Comparison of ENCODE assay signal across 8 mouse cellular contexts in genomic region chrX:101638856-101639255, GRCm38 (mm10). TPM values are rescaled to one million over a fixed set of nuclear protein-coding genes. Genes with fewer than 3 reads are reported as not detected.
DNase-seq lines count a peak whose midpoint lies in the region; ATAC-seq and TF ChIP-seq lines count a peak whose summit lies in the region.

No protein-coding gene starts in this region.

- peak overlapping the region; percentile 57 for H3K4me2 ChIP-seq in hindbrain, embryonic 15.5 days
- H3K4me2 ChIP-seq in midbrain, embryonic 16.5 days (ENCODE audit: low read length) = peak overlapping the region; percentile 53

- TF ChIP-seq POLR2A in bone marrow macrophage, adult 2 months (IDR thresholded peaks at IDR 0.05; ENCODE audit: borderline replicate concordance, low read depth, low read length) = no peak

- peak overlapping the region; percentile 55 for H3K4me3 ChIP-seq in bone marrow macrophage, adult 2 months (ENCODE audit: insufficient read depth, low read length)
- peak overlapping the region; percentile 57 for H3K4me3 ChIP-seq in hindbrain, embryonic 15.5 days
- peak overlapping the region; percentile 63; the same call in 1 of the 2 replicates for H3K4me3 ChIP-seq in midbrain, embryonic 16.5 days (ENCODE audit: low read depth, low read length)

- TF ChIP-seq CTCF in bone marrow macrophage, adult 2 months (IDR thresholded peaks at IDR 0.05; ENCODE audit: low read depth, low read length) = no peak

- H3K36me3 ChIP-seq in hindbrain, embryonic 15.5 days = no peaks in the 10 kb centered on the region
- H3K36me3 ChIP-seq in midbrain, embryonic 16.5 days (ENCODE audit: control insufficient read depth, insufficient read depth, low read length) = no peaks in the 10 kb centered on the region

- 29% methylated on average over 3 of the region's 3 CpGs for WGBS in hindbrain, embryonic 15.5 days
- 26% methylated on average over 3 of the region's 3 CpGs for WGBS in midbrain, embryonic 16.5 days

- H3K9ac ChIP-seq in hindbrain, embryonic 15.5 days = no peak overlapping the region
- H3K9ac ChIP-seq in midbrain, embryonic 16.5 days (ENCODE audit: low read depth, low read length) = peak overlapping the region; percentile 25; the same call in 1 of the 2 replicates

- ATAC-seq in hindbrain, embryonic 15.5 days (ENCODE audit: low FRiP score, low read depth) = no peak
- no peak for ATAC-seq in midbrain, embryonic 16.5 days

- peaks cover 3% of the 10 kb centered on the region for H3K4me1 ChIP-seq in bone marrow macrophage, adult 2 months (ENCODE audit: control insufficient read depth, insufficient read depth, low read length)
- peaks cover 6% of the 10 kb centered on the region for H3K4me1 ChIP-seq in hindbrain, embryonic 15.5 days (replicated peaks)
- peaks cover 9% of the 10 kb centered on the region for H3K4me1 ChIP-seq in midbrain, embryonic 16.5 days (ENCODE audit: control insufficient read depth, insufficient read depth, low read length)

- H3K27me3 ChIP-seq in hindbrain, embryonic 15.5 days = no peaks in the 10 kb centered on the region
- peaks cover 2% of the 10 kb centered on the region; the same call in 1 of the 2 replicates for H3K27me3 ChIP-seq in midbrain, embryonic 16.5 days (ENCODE audit: control insufficient read depth, insufficient read depth, low read depth, low read length)

- peak overlapping the region; percentile 69 for H3K27ac ChIP-seq in bone marrow macrophage, adult 2 months (ENCODE audit: insufficient read depth, low read depth, low read length)
- no peak overlapping the region for H3K27ac ChIP-seq in hindbrain, embryonic 15.5 days (replicated peaks)
- H3K27ac ChIP-seq in midbrain, embryonic 16.5 days (ENCODE audit: low read length) = peak overlapping the region; percentile 53; the same call in 1 of the 2 replicates

- no peaks in the 10 kb centered on the region for H3K9me3 ChIP-seq in hindbrain, embryonic 15.5 days
- no peaks in the 10 kb centered on the region for H3K9me3 ChIP-seq in midbrain, embryonic 16.5 days (replicated peaks; ENCODE audit: control insufficient read depth, low read length, poor library complexity, severe bottlenecking)

- DNase-seq in kidney, postnatal 14 days = peak; percentile 3
- DNase-seq in kidney, postnatal 36 days = no peak
- DNase-seq in gastrocnemius, postnatal 25 days = no peak
- no peak for DNase-seq in gastrocnemius, adult 18-20 months (ENCODE audit: low spot score)
- DNase-seq in cerebellum, postnatal 36 days = no peak

RNA-seq across cellular contexts. Expression of gene Ogt, which starts 1.0 kb away (rescaled TPM):
- 238 and 268 TPM in 2 replicates for polyA plus RNA-seq in bone marrow macrophage, adult 2 months (2012; ENCODE audit: insufficient read depth, insufficient read length, missing spikeins)
- 181 TPM in 2 replicates for polyA plus RNA-seq in hindbrain, embryonic 15.5 days (2015; fragmentation: Nextera tagmentation; extraction: Ambion mirVana)
- polyA plus RNA-seq in midbrain, embryonic 16.5 days (2015; fragmentation: Nextera tagmentation; extraction: Ambion mirVana) = 205 and 217 TPM in 2 replicates
- 10 to 100 TPM; 56.9 to 62.1 TPM for total RNA-seq in gastrocnemius, postnatal 25 days (2021)
- total RNA-seq in gastrocnemius, adult 18-20 months (2021) = 10 to 100 TPM; 64.7 to 74.0 TPM
